Mouse (Mus musculus): ENCODE measurements around the gene Pck2. TPM values are rescaled to one million over a fixed set of nuclear protein-coding genes. Genes with fewer than 3 reads are reported as not detected.

Pck2 gene
- polyA plus RNA-seq, 1 experiment from 2014 or later, result 16.5 TPM

- H3K27me3 ChIP-seq (ENCODE audit: low read depth, poor library complexity, severe bottlenecking), result no peaks in the 10 kb centered on the region
- H3K27ac ChIP-seq (replicated peaks), result no peak overlapping the region
- no peak for DNase-seq (ENCODE audit: low spot score)
- WGBS, result 87% methylated on average over 10 of the region's 10 CpGs
- peaks cover 20% of the 10 kb centered on the region for H3K4me1 ChIP-seq
- peaks cover 37% of the 10 kb centered on the region for H3K36me3 ChIP-seq
- 0 out of 2 replicates have a peak overlapping the region, but pooled peaks have one; percentile 73 for H3K4me3 ChIP-seq
- H3K9me3 ChIP-seq (replicated peaks), result no peaks in the 10 kb centered on the region
Observed at GRCm38 (mm10) chr14:55561860-55562259, 21.8 kb downstream of the Pck2 start.

DNA sequence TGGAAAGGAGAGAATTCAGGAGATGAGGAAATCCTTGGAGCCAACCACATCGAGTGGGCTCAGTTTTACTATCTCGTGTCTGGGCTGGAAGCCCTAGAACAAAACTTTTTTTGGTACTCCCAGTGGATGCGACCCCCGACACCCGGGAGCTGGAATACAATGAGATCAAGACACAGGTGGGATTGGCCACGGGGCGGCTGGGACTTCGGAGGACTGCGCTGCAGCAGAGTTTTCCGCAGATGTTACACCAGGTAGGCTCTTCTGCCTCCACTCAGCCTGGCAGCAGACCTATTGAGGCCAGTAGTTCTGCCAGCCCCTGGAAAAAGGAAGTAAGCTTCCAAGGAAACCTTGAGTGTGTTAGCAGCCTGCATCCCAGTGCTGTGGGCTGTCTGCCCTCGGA is 23.2 kb downstream of the Pck2 start:
- no peak overlapping the region for H3K27ac ChIP-seq (replicated peaks)
- DNase-seq (ENCODE audit: low spot score), result no peak
- peaks cover 51% of the 10 kb centered on the region for H3K36me3 ChIP-seq
- H3K4me3 ChIP-seq, result no peak overlapping the region
- no peaks in the 10 kb centered on the region for H3K27me3 ChIP-seq (ENCODE audit: low read depth, poor library complexity, severe bottlenecking)
- peaks cover 20% of the 10 kb centered on the region for H3K4me1 ChIP-seq
- no peaks in the 10 kb centered on the region for H3K9me3 ChIP-seq (replicated peaks)
- 93% methylated on average over 11 of the region's 11 CpGs for WGBS

- H3K36me3 ChIP-seq, result peaks cover 70% of the 10 kb centered on the region
- H3K27me3 ChIP-seq (ENCODE audit: low read depth, poor library complexity, severe bottlenecking), result no peaks in the 10 kb centered on the region
- H3K9me3 ChIP-seq (replicated peaks), result no peaks in the 10 kb centered on the region
- DNase-seq (ENCODE audit: low spot score), result no peak
- peaks cover 13% of the 10 kb centered on the region for H3K4me1 ChIP-seq
- WGBS, result 80% methylated on average over 3 of the region's 3 CpGs
- no peak overlapping the region for H3K27ac ChIP-seq (replicated peaks)
- H3K4me3 ChIP-seq, result no peak overlapping the region
Observed at GRCm38 (mm10) chr14:55565748-55566147, 25.7 kb downstream of the Pck2 start.

- Histone ChIP-seq H3K4me3 (no peak overlapping the region), H3K4me1 (no peaks in the 10 kb centered on the region), H3K27me3 (ENCODE audit: low read depth, poor library complexity, severe bottlenecking) (no peaks in the 10 kb centered on the region), H3K9me3 (replicated peaks) (no peaks in the 10 kb centered on the region), H3K36me3 (peaks cover 70% of the 10 kb centered on the region), H3K27ac (replicated peaks) (no peak overlapping the region)
- WGBS, result 90% methylated on average over 3 of the region's 3 CpGs
- no peak for DNase-seq (ENCODE audit: low spot score)
Observed at GRCm38 (mm10) chr14:55567496-55567895, 27.4 kb downstream of the Pck2 start.

- H3K4me3 ChIP-seq, result no peak overlapping the region
- H3K36me3 ChIP-seq, result peaks cover 46% of the 10 kb centered on the region
- 0 out of 2 replicates have a peak, but pooled peaks cover 3% of the 10 kb centered on the region for H3K4me1 ChIP-seq
- no peaks in the 10 kb centered on the region for H3K27me3 ChIP-seq (ENCODE audit: low read depth, poor library complexity, severe bottlenecking)
- H3K9me3 ChIP-seq (replicated peaks), result no peaks in the 10 kb centered on the region
- no peak for DNase-seq (ENCODE audit: low spot score)
- 92% methylated on average over 2 of the region's 2 CpGs for WGBS
- H3K27ac ChIP-seq (replicated peaks), result no peak overlapping the region
Observed at GRCm38 (mm10) chr14:55570588-55570987, 30.5 kb downstream of the Pck2 start.

- Histone ChIP-seq H3K9me3 (replicated peaks) (no peaks in the 10 kb centered on the region), H3K27me3 (ENCODE audit: low read depth, poor library complexity, severe bottlenecking) (no peaks in the 10 kb centered on the region), H3K36me3 (peaks cover 34% of the 10 kb centered on the region), H3K4me3 (no peak overlapping the region), H3K27ac (replicated peaks) (no peak overlapping the region), H3K4me1 (0 out of 2 replicates have a peak, but pooled peaks cover 4% of the 10 kb centered on the region)
- DNase-seq (ENCODE audit: low spot score), result no peak
Observed at GRCm38 (mm10) chr14:55571760-55572159, 31.7 kb downstream of the Pck2 start.

DNA sequence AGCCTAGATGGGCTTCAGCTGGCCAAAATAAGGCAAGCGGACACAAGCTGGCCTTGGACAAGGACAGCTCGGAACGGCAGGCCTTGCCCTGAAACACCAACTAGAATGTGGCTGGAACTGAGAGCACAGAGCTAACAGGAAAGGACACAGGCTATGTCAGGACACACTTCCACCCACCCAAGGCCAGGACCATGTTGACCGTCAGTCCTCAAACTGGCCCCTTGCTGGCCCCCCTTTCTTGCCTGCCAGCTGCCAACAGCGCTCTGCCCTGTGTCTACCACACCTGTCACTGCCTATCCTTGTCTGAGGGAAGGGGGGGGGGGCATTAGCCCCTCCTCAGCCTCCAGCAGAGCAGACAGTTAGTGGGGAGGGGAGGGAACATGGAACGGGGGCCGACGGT is 35.2 kb downstream of the Pck2 start, which contains the start of gene Fitm1:
Fitm1 (plus strand) TSS at position 316 of the 400 bp plus-strand sequence.
- WGBS, result 82% methylated on average over 8 of the region's 8 CpGs

DNA sequence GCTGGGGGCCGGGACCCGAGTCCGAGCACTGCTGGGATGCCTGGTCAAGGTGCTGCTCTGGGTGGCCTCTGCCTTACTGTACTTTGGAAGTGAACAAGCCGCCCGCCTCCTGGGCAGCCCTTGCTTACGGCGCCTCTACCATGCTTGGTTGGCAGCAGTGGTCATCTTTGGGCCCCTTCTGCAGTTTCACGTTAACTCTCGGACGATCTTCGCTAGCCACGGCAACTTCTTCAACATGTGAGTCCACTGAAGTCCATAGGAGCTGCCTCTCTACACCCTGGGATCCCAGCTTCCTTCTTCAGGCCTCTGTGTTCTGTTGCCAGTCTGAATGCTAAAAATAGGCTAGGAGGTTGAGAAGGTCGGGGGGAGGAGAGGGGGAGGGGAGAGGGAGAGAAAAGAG is 35.6 kb downstream of the Pck2 start:
- Histone ChIP-seq H3K27me3 (ENCODE audit: low read depth, poor library complexity, severe bottlenecking) (no peaks in the 10 kb centered on the region), H3K9me3 (replicated peaks) (no peaks in the 10 kb centered on the region), H3K4me1 (peaks cover 20% of the 10 kb centered on the region), H3K4me3 (no peak overlapping the region), H3K36me3 (peaks cover 12% of the 10 kb centered on the region), H3K27ac (replicated peaks) (0 out of 2 replicates have a peak overlapping the region, but pooled peaks have one; percentile 28)
- WGBS, result 84% methylated on average over 13 of the region's 13 CpGs
- no peak for DNase-seq (ENCODE audit: low spot score)

More for the DNA sequence above, 35.2 kb downstream of the Pck2 start, which contains the start of gene Fitm1:
- Histone ChIP-seq H3K27ac (replicated peaks) (0 out of 2 replicates have a peak within 1 kb of the TSS, but pooled peaks have one; percentile 33), H3K36me3 (peaks cover 7% of the 10 kb centered on the region), H3K27me3 (ENCODE audit: low read depth, poor library complexity, severe bottlenecking) (no peaks in the 10 kb centered on the region), H3K4me3 (no peak within 1 kb of the TSS), H3K9me3 (replicated peaks) (no peaks in the 10 kb centered on the region), H3K4me1 (peaks cover 20% of the 10 kb centered on the region)
- DNase-seq (ENCODE audit: low spot score), result no peak

DNA sequence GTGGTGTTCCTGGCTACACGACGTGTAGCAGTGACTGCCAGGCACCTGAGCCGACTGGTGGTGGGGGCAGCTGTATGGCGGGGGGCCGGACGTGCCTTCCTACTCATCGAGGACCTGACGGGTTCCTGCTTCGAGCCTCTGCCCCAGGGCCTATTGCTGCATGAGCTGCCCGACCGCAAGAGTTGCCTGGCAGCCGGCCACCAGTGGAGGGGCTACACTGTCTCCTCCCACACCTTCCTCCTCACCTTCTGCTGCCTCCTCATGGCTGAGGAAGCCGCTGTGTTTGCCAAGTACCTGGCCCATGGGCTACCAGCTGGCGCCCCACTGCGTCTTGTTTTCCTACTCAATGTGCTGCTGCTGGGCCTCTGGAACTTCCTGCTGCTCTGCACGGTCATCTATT is 36.3 kb downstream of the Pck2 start:
- H3K9me3 ChIP-seq (replicated peaks), result no peaks in the 10 kb centered on the region
- 87% methylated on average over 16 of the region's 16 CpGs for WGBS
- H3K36me3 ChIP-seq, result peaks cover 18% of the 10 kb centered on the region
- no peak overlapping the region for H3K4me3 ChIP-seq
- 0 out of 2 replicates have a peak overlapping the region, but pooled peaks have one; percentile 33 for H3K27ac ChIP-seq (replicated peaks)
- H3K27me3 ChIP-seq (ENCODE audit: low read depth, poor library complexity, severe bottlenecking), result no peaks in the 10 kb centered on the region
- peaks cover 20% of the 10 kb centered on the region for H3K4me1 ChIP-seq
- DNase-seq (ENCODE audit: low spot score), result no peak

DNA sequence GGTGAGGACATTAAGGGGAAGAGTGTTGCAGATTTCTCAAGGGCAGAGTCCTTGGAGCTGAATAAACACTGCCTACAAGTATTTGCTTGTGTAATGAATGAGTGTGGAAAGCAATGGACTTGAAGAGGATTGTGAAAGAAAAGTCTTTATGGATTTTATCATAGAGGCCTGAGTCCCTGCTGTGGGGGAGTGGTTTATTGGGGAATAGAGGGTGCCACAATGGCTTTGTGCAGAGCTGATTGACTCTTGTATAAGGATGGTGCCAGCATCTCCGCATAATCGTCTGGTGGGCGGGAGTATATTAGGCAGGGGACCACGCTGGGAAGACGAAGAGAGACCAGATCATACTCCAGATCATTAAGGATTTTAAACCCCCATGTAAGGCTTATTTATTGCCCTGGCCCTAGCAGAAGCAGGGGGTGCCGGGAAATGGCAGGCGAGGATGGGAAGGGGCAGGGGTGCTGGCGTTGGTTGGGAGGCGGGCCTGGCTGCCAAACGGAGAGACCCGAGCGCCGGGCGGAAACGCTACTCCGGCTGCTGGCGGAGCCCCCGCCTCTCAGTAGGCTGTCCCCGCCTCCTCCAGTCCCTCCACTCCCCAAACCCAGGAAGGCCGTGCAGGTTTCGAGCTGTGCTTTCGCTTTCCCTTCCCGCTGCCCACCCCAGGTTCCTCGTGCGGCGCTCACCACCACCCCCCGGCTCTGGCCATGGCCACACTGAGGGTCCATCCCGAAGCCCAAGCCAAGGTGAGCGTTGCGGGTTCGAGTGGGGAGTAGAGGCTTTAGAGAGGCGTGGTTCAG is 38.0 kb downstream of the Pck2 start, which contains the start of gene Psme1:
Psme1 (plus strand) TSS at position 253 of the 797 bp plus-strand sequence.
- peak; percentile 82 for DNase-seq (ENCODE audit: low spot score)
- Histone ChIP-seq H3K36me3 (peaks cover 27% of the 10 kb centered on the region), H3K27me3 (ENCODE audit: low read depth, poor library complexity, severe bottlenecking) (no peaks in the 10 kb centered on the region), H3K27ac (replicated peaks) (peak within 1 kb of the TSS; percentile 87), H3K4me3 (peak within 1 kb of the TSS; percentile 64), H3K4me1 (peaks cover 20% of the 10 kb centered on the region), H3K9me3 (replicated peaks) (no peaks in the 10 kb centered on the region)
- WGBS, result 1% methylated on average over 32 of the region's 32 CpGs

GRCm38 (mm10) chr14:55578668-55579269 is 38.7 kb downstream of the Pck2 start:
- H3K27ac ChIP-seq (replicated peaks), result peak overlapping the region; percentile 87
- peaks cover 27% of the 10 kb centered on the region for H3K36me3 ChIP-seq
- 31% methylated on average over 6 of the region's 6 CpGs for WGBS
- H3K27me3 ChIP-seq (ENCODE audit: low read depth, poor library complexity, severe bottlenecking), result peaks cover 5% of the 10 kb centered on the region
- peaks cover 20% of the 10 kb centered on the region for H3K4me1 ChIP-seq
- DNase-seq (ENCODE audit: low spot score), result no peak
- no peaks in the 10 kb centered on the region for H3K9me3 ChIP-seq (replicated peaks)
- peak overlapping the region; percentile 64 for H3K4me3 ChIP-seq

DNA sequence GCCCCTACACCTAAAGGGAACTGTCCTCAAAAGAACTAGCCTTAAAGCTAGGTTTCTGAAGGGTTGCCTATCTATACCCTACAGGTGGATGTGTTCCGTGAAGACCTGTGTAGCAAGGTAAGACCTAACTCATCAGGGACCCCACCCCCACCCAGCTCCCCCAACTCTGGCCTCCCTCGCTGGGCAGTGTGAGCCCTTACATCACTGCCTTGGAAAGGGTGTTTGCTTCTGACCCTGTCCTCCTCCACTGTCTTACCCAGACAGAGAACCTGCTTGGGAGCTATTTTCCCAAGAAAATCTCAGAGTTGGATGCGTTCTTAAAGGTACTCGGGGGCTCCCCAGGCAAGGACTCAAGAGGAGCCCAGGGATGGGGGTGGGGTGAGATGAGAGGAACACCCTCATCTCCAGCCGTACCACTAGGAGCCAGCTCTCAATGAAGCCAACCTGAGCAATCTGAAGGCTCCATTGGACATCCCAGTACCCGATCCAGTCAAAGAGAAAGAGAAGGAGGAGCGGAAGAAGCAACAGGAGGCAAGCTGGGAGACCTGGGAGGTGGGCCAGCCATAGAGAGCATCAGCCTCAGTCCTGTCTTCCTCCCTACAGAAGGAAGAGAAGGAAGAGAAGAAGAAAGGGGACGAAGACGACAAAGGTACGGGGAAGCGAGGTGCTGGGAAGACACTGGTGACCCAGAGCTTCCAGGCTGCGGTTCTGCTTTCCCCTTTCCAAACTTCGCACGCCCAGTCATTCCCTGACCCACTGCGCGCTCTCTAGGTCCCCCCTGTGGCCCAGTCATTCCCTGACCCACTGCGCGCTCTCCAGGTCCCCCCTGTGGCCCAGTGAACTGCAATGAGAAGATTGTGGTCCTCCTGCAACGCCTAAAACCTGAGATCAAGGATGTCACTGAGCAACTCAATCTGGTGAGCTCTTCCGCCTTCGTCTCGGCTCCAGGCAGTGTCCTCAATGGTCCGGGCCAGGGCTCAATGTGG is 39.7 kb downstream of the Pck2 start:
- H3K4me1 ChIP-seq, result peaks cover 25% of the 10 kb centered on the region
- no peak overlapping the region for H3K27ac ChIP-seq (replicated peaks)
- no peak overlapping the region for H3K4me3 ChIP-seq
- H3K9me3 ChIP-seq (replicated peaks), result no peaks in the 10 kb centered on the region
- WGBS, result 83% methylated on average over 23 of the region's 23 CpGs
- no peak for DNase-seq (ENCODE audit: low spot score)
- H3K36me3 ChIP-seq, result peaks cover 27% of the 10 kb centered on the region
- H3K27me3 ChIP-seq (ENCODE audit: low read depth, poor library complexity, severe bottlenecking), result peaks cover 15% of the 10 kb centered on the region
